8 mouse cellular contexts compared by ENCODE assay signal in genomic region chr4:41348584-41349198, GRCm38 (mm10). TPM values are rescaled to one million over a fixed set of nuclear protein-coding genes. Genes with fewer than 3 reads are reported as not detected.
A peak's percentile ranks its signal among the peaks of the same experiment; 100 is the strongest.
DNase-seq lines count a peak whose midpoint lies in the region; ATAC-seq and TF ChIP-seq lines count a peak whose summit lies in the region.

Ubap1 (plus strand) TSS chr4:41348996.

- H3K4me1 ChIP-seq in bone marrow macrophage, adult 2 months (ENCODE audit: control insufficient read depth, insufficient read depth, low read length) = peaks cover 34% of the 10 kb centered on the region
- H3K4me1 ChIP-seq in embryonic fibroblast, embryonic 13.5 days (ENCODE audit: control insufficient read depth, insufficient read depth, low read length) = no peaks in the 10 kb centered on the region
- 0 out of 2 replicates have a peak, but pooled peaks cover 4% of the 10 kb centered on the region for H3K4me1 ChIP-seq in kidney, embryonic 14.5 days (ENCODE audit: control insufficient read depth, insufficient read depth, low read length)
- H3K4me1 ChIP-seq in limb, embryonic 15.5 days = peaks cover 8% of the 10 kb centered on the region

- H3K4me3 ChIP-seq in bone marrow macrophage, adult 2 months (ENCODE audit: insufficient read depth, low read length) = peak within 1 kb of the TSS; percentile 72
- peak within 1 kb of the TSS; percentile 100 for H3K4me3 ChIP-seq in embryonic fibroblast, embryonic 13.5 days (ENCODE audit: insufficient read depth, low read length)
- peak within 1 kb of the TSS; percentile 89 for H3K4me3 ChIP-seq in kidney, embryonic 14.5 days (ENCODE audit: low read length)
- peak within 1 kb of the TSS; percentile 76 for H3K4me3 ChIP-seq in limb, embryonic 15.5 days

- H3K27me3 ChIP-seq in kidney, embryonic 14.5 days (ENCODE audit: control insufficient read depth, insufficient read depth, low read length) = no peaks in the 10 kb centered on the region
- H3K27me3 ChIP-seq in limb, embryonic 15.5 days = no peaks in the 10 kb centered on the region

- peak within 1 kb of the TSS; percentile 49 for H3K27ac ChIP-seq in bone marrow macrophage, adult 2 months (ENCODE audit: insufficient read depth, low read depth, low read length)
- peak within 1 kb of the TSS; percentile 63 for H3K27ac ChIP-seq in embryonic fibroblast, embryonic 13.5 days (ENCODE audit: insufficient read depth, low read length)
- peak within 1 kb of the TSS; percentile 96 for H3K27ac ChIP-seq in kidney, embryonic 14.5 days (ENCODE audit: low read depth, low read length)
- H3K27ac ChIP-seq in limb, embryonic 15.5 days = peak within 1 kb of the TSS; percentile 94

- H3K9ac ChIP-seq in kidney, embryonic 14.5 days (ENCODE audit: low read depth, low read length) = peak within 1 kb of the TSS; percentile 86
- H3K9ac ChIP-seq in limb, embryonic 15.5 days = peak within 1 kb of the TSS; percentile 67

- TF ChIP-seq POLR2A in bone marrow macrophage, adult 2 months (IDR thresholded peaks at IDR 0.05; ENCODE audit: borderline replicate concordance, low read depth, low read length) = no peak
- TF ChIP-seq POLR2A in embryonic fibroblast, embryonic 13.5 days (IDR thresholded peaks at IDR 0.05; ENCODE audit: low read depth, low read length) = peak; percentile 93

- under 1% methylated on average over 31 of the region's 31 CpGs for WGBS in kidney, embryonic 14.5 days
- under 1% methylated on average over 31 of the region's 31 CpGs for WGBS in limb, embryonic 15.5 days

- TF ChIP-seq CTCF in bone marrow macrophage, adult 2 months (IDR thresholded peaks at IDR 0.05; ENCODE audit: low read depth, low read length) = no peak
- no peak for TF ChIP-seq CTCF in embryonic fibroblast, embryonic 13.5 days (IDR thresholded peaks at IDR 0.05; ENCODE audit: borderline replicate concordance, insufficient read depth, low read length)

- no peaks in the 10 kb centered on the region for H3K9me3 ChIP-seq in kidney, embryonic 14.5 days (ENCODE audit: control insufficient read depth, low read length)
- no peaks in the 10 kb centered on the region for H3K9me3 ChIP-seq in limb, embryonic 15.5 days

- peak; percentile 96 for DNase-seq in A20 (ENCODE audit: low read depth, low spot score)
- DNase-seq in heart, adult 9 months (ENCODE audit: low spot score in 2 of 2) = peak; percentile 93 to 96
- peak; percentile 68 to 83 for DNase-seq in monocyte, adult 2 months (ENCODE audit: low read depth in 1 of 2, low spot score in 2 of 2)
- peak; percentile 87 to 91 for DNase-seq in spleen, postnatal 36 days (ENCODE audit: low spot score in 2 of 2)

- H3K36me3 ChIP-seq in kidney, embryonic 14.5 days (ENCODE audit: control insufficient read depth, insufficient read depth, low read length) = 0 out of 2 replicates have a peak, but pooled peaks cover 6% of the 10 kb centered on the region
- 0 out of 2 replicates have a peak, but pooled peaks cover 4% of the 10 kb centered on the region for H3K36me3 ChIP-seq in limb, embryonic 15.5 days

- peak within 1 kb of the TSS; percentile 67 for H3K4me2 ChIP-seq in kidney, embryonic 14.5 days (replicated peaks; ENCODE audit: low read depth, low read length)
- H3K4me2 ChIP-seq in limb, embryonic 15.5 days = peak within 1 kb of the TSS; percentile 54

- ATAC-seq in kidney, embryonic 14.5 days (ENCODE audit: low FRiP score, low TSS enrichment) = peak; percentile 99
- peak; percentile 97 for ATAC-seq in limb, embryonic 15.5 days (ENCODE audit: insufficient number of reproducible peaks, low FRiP score, low TSS enrichment, low read depth)

RNA-seq across cellular contexts. Expression of gene Ubap1, which starts in this region (rescaled TPM):
- polyA plus RNA-seq in bone marrow macrophage, adult 2 months (2012; ENCODE audit: insufficient read depth, insufficient read length, missing spikeins) = 106 and 116 TPM in 2 replicates
- polyA plus RNA-seq in embryonic fibroblast, embryonic 13.5 days (2011; ENCODE audit: insufficient read length, low read depth, missing spikeins) = 60.1 and 70.5 TPM in 2 replicates
- 39.7 and 59.5 TPM in 2 replicates for polyA plus RNA-seq in kidney, embryonic 14.5 days (2014; fragmentation: Nextera tagmentation; extraction: Ambion mirVana)
- polyA plus RNA-seq in limb, embryonic 15.5 days (2015; fragmentation: Nextera tagmentation; extraction: Ambion mirVana) = 49.7 and 51.4 TPM in 2 replicates

Comparison
In these comparisons a context has a peak if more than half of its experiments do, and no peak if none do; other contexts are left out.
1. Peak in every context shown above with its lines: DNase-seq, ATAC-seq, H3K4me3 ChIP-seq and H3K27ac ChIP-seq.